Mouse (Mus musculus): ENCODE data around the gene Sncg.

DNA sequence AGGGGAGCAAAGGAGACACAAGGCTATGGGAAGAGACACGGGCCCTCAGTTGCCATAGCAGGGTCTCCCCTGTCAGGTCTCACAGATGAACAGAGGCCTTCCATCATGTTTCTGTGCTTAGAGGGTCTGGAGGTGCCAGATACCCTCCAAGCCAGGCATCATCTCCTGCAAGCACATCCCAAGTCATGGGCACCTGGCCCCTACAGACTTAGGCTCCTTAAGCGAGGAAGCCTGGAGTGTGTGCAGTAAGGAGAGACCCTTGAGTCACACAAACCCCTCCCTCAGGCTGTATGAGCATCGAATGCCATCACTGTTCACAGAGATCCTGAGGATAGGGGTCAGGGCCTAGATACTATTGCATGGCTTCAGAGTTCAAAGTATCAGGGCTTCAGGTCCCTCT, 3.7 kb downstream of the Sncg start:
- TF ChIP-seq CTCF (IDR thresholded peaks at IDR 0.05; ENCODE audit: borderline replicate concordance, insufficient read depth, low read depth, low read length): no peak
- no peak for TF ChIP-seq POLR2A (IDR thresholded peaks at IDR 0.05; ENCODE audit: borderline replicate concordance, insufficient read depth, low read length)

All from cerebellum, adult 2 months (tissue).